ENCODE assay signal across 21 mouse cellular contexts in genomic region chr14:20997548-20997947, GRCm38 (mm10). TPM values are rescaled to one million over a fixed set of nuclear protein-coding genes. Genes with fewer than 3 reads are reported as not detected.
DNase-seq lines count a peak whose midpoint lies in the region; ATAC-seq and TF ChIP-seq lines count a peak whose summit lies in the region.
"Had no signal": no experiment of that assay in that cellular context is flagged by ENCODE, and none has a peak within 500 bp of the region (broad histone marks: within the 10 kb centered on the region; RNA-seq: fewer than 3 reads in every experiment).

No protein-coding gene starts in this region.

- 0 out of 2 replicates have a peak overlapping the region, but pooled peaks have one; percentile 3 for H3K27ac ChIP-seq in forebrain, embryonic 12.5 days
- no peak overlapping the region for H3K27ac ChIP-seq in forebrain, embryonic 11.5 days (ENCODE audit: low read depth, low read length)
- H3K27ac ChIP-seq in hindbrain, postnatal 0 days: no peak overlapping the region
- no peak overlapping the region for H3K27ac ChIP-seq in hindbrain, embryonic 10.5 days
- H3K27ac ChIP-seq in neural tube, embryonic 13.5 days (replicated peaks): peak overlapping the region; percentile 38; the same call in 1 of the 2 replicates
- no peak overlapping the region for H3K27ac ChIP-seq in neural tube, embryonic 15.5 days (replicated peaks)
- H3K27ac ChIP-seq: heart, adult 2 months; heart, embryonic 15.5 days; kidney, embryonic 15.5 days; limb, embryonic 13.5 days; liver, embryonic 14.5 days; midbrain, embryonic 15.5 days had no signal

- no peak for TF ChIP-seq CTCF in hindbrain, postnatal 0 days (IDR thresholded peaks at IDR 0.05; ENCODE audit: low read depth)

- H3K4me3 ChIP-seq in forebrain, embryonic 12.5 days (replicated peaks): no peak overlapping the region
- H3K4me3 ChIP-seq in forebrain, embryonic 11.5 days (ENCODE audit: low read depth, low read length): no peak overlapping the region
- no peak overlapping the region for H3K4me3 ChIP-seq in hindbrain, postnatal 0 days (ENCODE audit: low read length)
- H3K4me3 ChIP-seq in hindbrain, embryonic 10.5 days: no peak overlapping the region
- H3K4me3 ChIP-seq in neural tube, embryonic 13.5 days: no peak overlapping the region
- H3K4me3 ChIP-seq in neural tube, embryonic 15.5 days (replicated peaks): no peak overlapping the region
- H3K4me3 ChIP-seq: heart, adult 2 months; heart, embryonic 15.5 days; kidney, embryonic 15.5 days; limb, embryonic 13.5 days; midbrain, embryonic 15.5 days had no signal

- H3K4me1 ChIP-seq in forebrain, embryonic 12.5 days: no peaks in the 10 kb centered on the region
- H3K4me1 ChIP-seq in forebrain, embryonic 11.5 days (replicated peaks; ENCODE audit: control insufficient read depth, insufficient read depth, low read length): no peaks in the 10 kb centered on the region
- H3K4me1 ChIP-seq in hindbrain, postnatal 0 days (ENCODE audit: insufficient read depth, low read length): no peaks in the 10 kb centered on the region
- H3K4me1 ChIP-seq in hindbrain, embryonic 10.5 days (replicated peaks): no peaks in the 10 kb centered on the region
- H3K4me1 ChIP-seq in neural tube, embryonic 13.5 days (replicated peaks): no peaks in the 10 kb centered on the region
- no peaks in the 10 kb centered on the region for H3K4me1 ChIP-seq in neural tube, embryonic 15.5 days
- H3K4me1 ChIP-seq: kidney, embryonic 15.5 days; limb, embryonic 13.5 days; midbrain, embryonic 15.5 days had no signal

- ATAC-seq in forebrain, embryonic 12.5 days (ENCODE audit: low FRiP score): no peak
- ATAC-seq in forebrain, embryonic 11.5 days (replicated peaks; ENCODE audit: low FRiP score): no peak
- 0 out of 2 replicates have a peak, but pooled peaks have one; percentile 62 for ATAC-seq in hindbrain, postnatal 0 days
- no peak for ATAC-seq in neural tube, embryonic 13.5 days (ENCODE audit: low read depth)
- ATAC-seq in neural tube, embryonic 15.5 days (ENCODE audit: low FRiP score): no peak
- ATAC-seq: intestine, embryonic 16.5 days; midbrain, embryonic 15.5 days had no signal

- DNase-seq in forebrain, embryonic 11.5 days (ENCODE audit: low spot score): no peak
- DNase-seq in hindbrain, postnatal 0 days (ENCODE audit: low spot score): peak; percentile 65
- DNase-seq in hindbrain, embryonic 10.5 days (ENCODE audit: low spot score): no peak
- DNase-seq in adipocyte (ENCODE audit: low spot score): no peak
- DNase-seq: adrenal gland, adult 2 months; B cell, adult 2 months; gastrocnemius, postnatal 10 days; heart, adult 2 months; heart, postnatal 4 days; kidney, postnatal 4 days; right cerebral cortex, postnatal 4 days; thymus, adult 2 months had no signal

- no peaks in the 10 kb centered on the region for H3K36me3 ChIP-seq in forebrain, embryonic 12.5 days (replicated peaks)
- no peaks in the 10 kb centered on the region for H3K36me3 ChIP-seq in forebrain, embryonic 11.5 days (ENCODE audit: control insufficient read depth, insufficient read depth, low read length)
- H3K36me3 ChIP-seq in hindbrain, postnatal 0 days (ENCODE audit: insufficient read depth, low read length): peaks cover 4% of the 10 kb centered on the region; the same call in 1 of the 2 replicates
- H3K36me3 ChIP-seq in hindbrain, embryonic 10.5 days: peaks cover 8% of the 10 kb centered on the region
- peaks cover 12% of the 10 kb centered on the region; the same call in 1 of the 2 replicates for H3K36me3 ChIP-seq in neural tube, embryonic 13.5 days
- H3K36me3 ChIP-seq in neural tube, embryonic 15.5 days: peaks cover 3% of the 10 kb centered on the region; the same call in 1 of the 2 replicates
- H3K36me3 ChIP-seq: midbrain, embryonic 15.5 days had no signal

- no peak overlapping the region for H3K4me2 ChIP-seq in forebrain, embryonic 12.5 days
- H3K4me2 ChIP-seq in forebrain, embryonic 11.5 days (ENCODE audit: low read depth, low read length, severe bottlenecking): no peak overlapping the region
- H3K4me2 ChIP-seq in hindbrain, postnatal 0 days (ENCODE audit: low read depth, low read length): no peak overlapping the region
- H3K4me2 ChIP-seq in neural tube, embryonic 13.5 days: no peak overlapping the region
- no peak overlapping the region for H3K4me2 ChIP-seq in neural tube, embryonic 15.5 days
- H3K4me2 ChIP-seq: heart, embryonic 15.5 days; kidney, embryonic 15.5 days; limb, embryonic 13.5 days; midbrain, embryonic 15.5 days had no signal

- H3K27me3 ChIP-seq in forebrain, embryonic 12.5 days: no peaks in the 10 kb centered on the region
- H3K27me3 ChIP-seq in forebrain, embryonic 11.5 days (ENCODE audit: control insufficient read depth, insufficient read depth, low read length): no peaks in the 10 kb centered on the region
- H3K27me3 ChIP-seq in hindbrain, postnatal 0 days (ENCODE audit: insufficient read depth, low read length): no peaks in the 10 kb centered on the region
- no peaks in the 10 kb centered on the region for H3K27me3 ChIP-seq in hindbrain, embryonic 10.5 days (ENCODE audit: insufficient read depth, poor library complexity, severe bottlenecking)
- no peaks in the 10 kb centered on the region for H3K27me3 ChIP-seq in neural tube, embryonic 13.5 days
- no peaks in the 10 kb centered on the region for H3K27me3 ChIP-seq in neural tube, embryonic 15.5 days (replicated peaks)
- H3K27me3 ChIP-seq: heart, embryonic 15.5 days; kidney, embryonic 15.5 days; limb, embryonic 13.5 days; midbrain, embryonic 15.5 days had no signal

- no peak overlapping the region for H3K9ac ChIP-seq in forebrain, embryonic 12.5 days
- no peak overlapping the region for H3K9ac ChIP-seq in forebrain, embryonic 11.5 days (ENCODE audit: low read length)
- no peak overlapping the region for H3K9ac ChIP-seq in hindbrain, postnatal 0 days (replicated peaks; ENCODE audit: low read length)
- H3K9ac ChIP-seq in neural tube, embryonic 13.5 days: no peak overlapping the region
- no peak overlapping the region for H3K9ac ChIP-seq in neural tube, embryonic 15.5 days (replicated peaks)
- H3K9ac ChIP-seq: heart, embryonic 15.5 days; kidney, embryonic 15.5 days; limb, embryonic 13.5 days; liver, embryonic 14.5 days; midbrain, embryonic 15.5 days had no signal

- no peaks in the 10 kb centered on the region for H3K9me3 ChIP-seq in forebrain, embryonic 12.5 days
- H3K9me3 ChIP-seq in forebrain, embryonic 11.5 days (ENCODE audit: control insufficient read depth, low read length): no peaks in the 10 kb centered on the region
- H3K9me3 ChIP-seq in hindbrain, postnatal 0 days (ENCODE audit: low read length): no peaks in the 10 kb centered on the region
- H3K9me3 ChIP-seq in hindbrain, embryonic 10.5 days: no peaks in the 10 kb centered on the region
- no peaks in the 10 kb centered on the region for H3K9me3 ChIP-seq in neural tube, embryonic 13.5 days
- H3K9me3 ChIP-seq in neural tube, embryonic 15.5 days (replicated peaks): no peaks in the 10 kb centered on the region
- H3K9me3 ChIP-seq: heart, embryonic 15.5 days; kidney, embryonic 15.5 days; limb, embryonic 13.5 days; midbrain, embryonic 15.5 days had no signal

- WGBS in forebrain, embryonic 12.5 days: 46% methylated on average over 3 of the region's 3 CpGs
- WGBS in forebrain, embryonic 11.5 days: 78% methylated on average over 3 of the region's 3 CpGs
- 25% methylated on average over 3 of the region's 3 CpGs for WGBS in hindbrain, postnatal 0 days
- WGBS in hindbrain, embryonic 10.5 days: 81% methylated on average over 3 of the region's 3 CpGs
- WGBS in neural tube, embryonic 13.5 days: 41% methylated on average over 3 of the region's 3 CpGs
- WGBS in neural tube, embryonic 15.5 days: 44% methylated on average over 3 of the region's 3 CpGs

RNA-seq across cellular contexts. Expression of gene Ap3m1, which starts 54.8 kb away (rescaled TPM):
- 121 and 127 TPM in 2 replicates for polyA plus RNA-seq in forebrain, embryonic 12.5 days (2016; fragmentation: Nextera tagmentation; extraction: Ambion mirVana)
- 120 and 138 TPM in 2 replicates for polyA plus RNA-seq in forebrain, embryonic 11.5 days (2014; fragmentation: Nextera tagmentation; extraction: Ambion mirVana)
- total RNA-seq in hindbrain, postnatal 0 days (2014; rRNA removed): 53.6 and 55.2 TPM in 2 replicates
- 56.7 and 58.2 TPM in 2 replicates for polyA plus RNA-seq in hindbrain, postnatal 0 days (2015; fragmentation: Nextera tagmentation; extraction: Ambion mirVana)
- polyA plus RNA-seq in hindbrain, embryonic 10.5 days (2016; fragmentation: Nextera tagmentation; extraction: Ambion mirVana): 99.0 and 110 TPM in 2 replicates
- 89.3 and 92.6 TPM in 2 replicates for polyA plus RNA-seq in neural tube, embryonic 13.5 days (2015; fragmentation: Nextera tagmentation; extraction: Ambion mirVana)
- 73.8 and 74.6 TPM in 2 replicates for polyA plus RNA-seq in neural tube, embryonic 15.5 days (2015; fragmentation: Nextera tagmentation; extraction: Ambion mirVana)

RNA-seq across cellular contexts. Expression of gene Adk, which starts 54.8 kb away (rescaled TPM):
- 107 and 117 TPM in 2 replicates for polyA plus RNA-seq in forebrain, embryonic 12.5 days (2016; fragmentation: Nextera tagmentation; extraction: Ambion mirVana)
- polyA plus RNA-seq in forebrain, embryonic 11.5 days (2014; fragmentation: Nextera tagmentation; extraction: Ambion mirVana): 138 and 140 TPM in 2 replicates
- 21.4 and 27.4 TPM in 2 replicates for total RNA-seq in hindbrain, postnatal 0 days (2014; rRNA removed)
- polyA plus RNA-seq in hindbrain, postnatal 0 days (2015; fragmentation: Nextera tagmentation; extraction: Ambion mirVana): 63.5 and 65.2 TPM in 2 replicates
- polyA plus RNA-seq in hindbrain, embryonic 10.5 days (2016; fragmentation: Nextera tagmentation; extraction: Ambion mirVana): 115 and 146 TPM in 2 replicates
- 39.0 and 46.7 TPM in 2 replicates for polyA plus RNA-seq in neural tube, embryonic 13.5 days (2015; fragmentation: Nextera tagmentation; extraction: Ambion mirVana)
- 40.0 and 62.1 TPM in 2 replicates for polyA plus RNA-seq in neural tube, embryonic 15.5 days (2015; fragmentation: Nextera tagmentation; extraction: Ambion mirVana)

Comparison
In these comparisons a context has a peak if more than half of its experiments do, and no peak if none do; other contexts are left out.
1. H3K27ac ChIP-seq: peak in forebrain, embryonic 12.5 days (single experiment) and neural tube, embryonic 13.5 days (single experiment); none in forebrain, embryonic 11.5 days (single experiment), hindbrain, postnatal 0 days (single experiment), hindbrain, embryonic 10.5 days (single experiment) and neural tube, embryonic 15.5 days (single experiment).